15 mouse cellular contexts compared by ENCODE assay signal in genomic region chr3:130633859-130634258, GRCm38 (mm10). TPM values are rescaled to one million over a fixed set of nuclear protein-coding genes. Genes with fewer than 3 reads are reported as not detected.
DNase-seq lines count a peak whose midpoint lies in the region; ATAC-seq and TF ChIP-seq lines count a peak whose summit lies in the region.
"Had no signal": no experiment of that assay in that cellular context is flagged by ENCODE, and none has a peak within 500 bp of the region (broad histone marks: within the 10 kb centered on the region; RNA-seq: fewer than 3 reads in every experiment).

No protein-coding gene starts in this region.

- intact Hi-C loops in heart, adult 2 months (cut with DNase I): no loop called here

- H3K27ac ChIP-seq in heart, adult 2 months: no peak overlapping the region
- no peak overlapping the region for H3K27ac ChIP-seq in heart, embryonic 12.5 days (ENCODE audit: poor library complexity, severe bottlenecking)
- 0 out of 2 replicates have a peak overlapping the region, but pooled peaks have one; percentile 5 for H3K27ac ChIP-seq in lung, postnatal 0 days (ENCODE audit: low read length)
- H3K27ac ChIP-seq in midbrain, embryonic 11.5 days (ENCODE audit: low read depth, low read length): no peak overlapping the region
- H3K27ac ChIP-seq: limb, embryonic 15.5 days had no signal

- H3K9ac ChIP-seq in heart, adult 2 months (ENCODE audit: low read depth, low read length): no peak overlapping the region
- no peak overlapping the region for H3K9ac ChIP-seq in heart, embryonic 12.5 days
- H3K9ac ChIP-seq in lung, postnatal 0 days (replicated peaks; ENCODE audit: low read depth): no peak overlapping the region
- no peak overlapping the region for H3K9ac ChIP-seq in midbrain, embryonic 11.5 days (ENCODE audit: low read length)
- H3K9ac ChIP-seq: limb, embryonic 15.5 days had no signal

- H3K4me2 ChIP-seq in heart, embryonic 12.5 days: no peak overlapping the region
- H3K4me2 ChIP-seq in lung, postnatal 0 days (replicated peaks; ENCODE audit: low read depth, low read length): no peak overlapping the region
- no peak overlapping the region for H3K4me2 ChIP-seq in midbrain, embryonic 11.5 days
- H3K4me2 ChIP-seq: limb, embryonic 15.5 days had no signal

- no peak overlapping the region for H3K4me3 ChIP-seq in heart, adult 2 months
- H3K4me3 ChIP-seq in heart, embryonic 12.5 days: no peak overlapping the region
- no peak overlapping the region for H3K4me3 ChIP-seq in lung, postnatal 0 days (ENCODE audit: low read depth, low read length)
- H3K4me3 ChIP-seq in midbrain, embryonic 11.5 days (ENCODE audit: low read depth, low read length): no peak overlapping the region
- H3K4me3 ChIP-seq: limb, embryonic 15.5 days had no signal

- no peak for TF ChIP-seq CTCF in heart, adult 2 months (IDR thresholded peaks at IDR 0.05)
- TF ChIP-seq CTCF in lung, postnatal 0 days (IDR thresholded peaks at IDR 0.05): peak; percentile 20; the same call in 1 of the 2 replicates

- H3K9me3 ChIP-seq in heart, embryonic 12.5 days (replicated peaks): no peaks in the 10 kb centered on the region
- H3K9me3 ChIP-seq in lung, postnatal 0 days (ENCODE audit: low read length): no peaks in the 10 kb centered on the region
- no peaks in the 10 kb centered on the region for H3K9me3 ChIP-seq in midbrain, embryonic 11.5 days (ENCODE audit: control insufficient read depth, low read length)
- H3K9me3 ChIP-seq: limb, embryonic 15.5 days had no signal

- WGBS in heart, adult 2 months: 49% methylated on average over 5 of the region's 5 CpGs
- 62% methylated on average over 5 of the region's 5 CpGs for WGBS in heart, embryonic 12.5 days
- WGBS in lung, postnatal 0 days: 47% methylated on average over 5 of the region's 5 CpGs
- WGBS in midbrain, embryonic 11.5 days: 82% methylated on average over 5 of the region's 5 CpGs

- no peaks in the 10 kb centered on the region for H3K36me3 ChIP-seq in heart, adult 2 months (ENCODE audit: control insufficient read depth, insufficient read depth, low read length)
- no peaks in the 10 kb centered on the region for H3K36me3 ChIP-seq in heart, embryonic 12.5 days
- H3K36me3 ChIP-seq in lung, postnatal 0 days (ENCODE audit: insufficient read depth, low read length): no peaks in the 10 kb centered on the region
- H3K36me3 ChIP-seq in midbrain, embryonic 11.5 days (ENCODE audit: control insufficient read depth, insufficient read depth, low read length): no peaks in the 10 kb centered on the region
- H3K36me3 ChIP-seq: limb, embryonic 15.5 days had no signal

- no peak for TF ChIP-seq EP300 in heart, adult 2 months (IDR thresholded peaks at IDR 0.05; ENCODE audit: insufficient read depth, low read depth, low read length)
- TF ChIP-seq EP300 in lung, postnatal 0 days (IDR thresholded peaks at IDR 0.05): peak; percentile 55; the same call in 1 of the 2 replicates

- TF ChIP-seq POLR2A in heart, adult 2 months (IDR thresholded peaks at IDR 0.05; ENCODE audit: insufficient read depth, low read depth, low read length): no peak

- no peaks in the 10 kb centered on the region for H3K79me2 ChIP-seq in heart, adult 2 months (replicated peaks; ENCODE audit: control insufficient read depth, insufficient read depth, low read length)

- DNase-seq in cerebellum, adult 18-20 months: peak; percentile 8 to 17
- no peak for DNase-seq in cerebellum, postnatal 14 days
- DNase-seq in heart, adult 2 months: peak; percentile 18 to 27
- peak; percentile 83 for DNase-seq in lung, postnatal 0 days (ENCODE audit: low spot score)
- DNase-seq in lung, postnatal 14 days: no peak
- peak; percentile 40 for DNase-seq in retina, postnatal 1 day
- no peak for DNase-seq in midbrain, embryonic 11.5 days (ENCODE audit: low spot score, missing footprints)

- H3K4me1 ChIP-seq in heart, adult 2 months (ENCODE audit: control insufficient read depth, insufficient read depth, low read length): 0 out of 2 replicates have a peak, but pooled peaks cover 1% of the 10 kb centered on the region
- H3K4me1 ChIP-seq in heart, embryonic 12.5 days (replicated peaks): no peaks in the 10 kb centered on the region
- H3K4me1 ChIP-seq in lung, postnatal 0 days (ENCODE audit: insufficient read depth, low read depth, low read length): no peaks in the 10 kb centered on the region
- no peaks in the 10 kb centered on the region for H3K4me1 ChIP-seq in midbrain, embryonic 11.5 days (ENCODE audit: control insufficient read depth, insufficient read depth, low read length)
- H3K4me1 ChIP-seq: limb, embryonic 15.5 days had no signal

- no peaks in the 10 kb centered on the region for H3K27me3 ChIP-seq in heart, adult 2 months (ENCODE audit: control insufficient read depth, insufficient read depth, low read length)
- H3K27me3 ChIP-seq in heart, embryonic 12.5 days (replicated peaks): no peaks in the 10 kb centered on the region
- H3K27me3 ChIP-seq in lung, postnatal 0 days (replicated peaks; ENCODE audit: insufficient read depth, low read length): no peaks in the 10 kb centered on the region
- no peaks in the 10 kb centered on the region for H3K27me3 ChIP-seq in midbrain, embryonic 11.5 days (ENCODE audit: control insufficient read depth, insufficient read depth, low read length)
- H3K27me3 ChIP-seq: limb, embryonic 15.5 days had no signal

- no peak for ATAC-seq in heart, embryonic 12.5 days (ENCODE audit: insufficient number of reproducible peaks, low FRiP score)
- peak; percentile 74 for ATAC-seq in lung, postnatal 0 days
- no peak for ATAC-seq in midbrain, embryonic 11.5 days (ENCODE audit: low FRiP score)

RNA-seq across cellular contexts. Expression of gene Etnppl, which starts 16.6 kb away (rescaled TPM):
- total RNA-seq in heart, adult 2 months (2021): not detected
- 0.06 TPM in 1 of 2 replicates, not detected in the other for polyA plus RNA-seq in heart, adult 2 months (2012; rRNA removed)
- 0.09 TPM in 1 of 2 replicates, not detected in the other for polyA plus RNA-seq in heart, embryonic 12.5 days (2016; fragmentation: Nextera tagmentation; extraction: Ambion mirVana)
- polyA plus RNA-seq in lung, postnatal 0 days (2015; fragmentation: Nextera tagmentation; extraction: Ambion mirVana): not detected in 2 replicates
- not detected in 2 replicates for polyA plus RNA-seq in midbrain, embryonic 11.5 days (2014; fragmentation: Nextera tagmentation; extraction: Ambion mirVana)
- total RNA-seq: megakaryocyte-erythroid progenitor cell, adult 5-6 weeks had no signal
- polyA plus RNA-seq: brain, embryonic 14.5 days; embryonic facial prominence, embryonic 11.5 days; forebrain, embryonic 11.5 days; heart, embryonic 14.5 days; stomach, embryonic 14.5 days had no signal

Comparison
In these comparisons a context has a peak if more than half of its experiments do, and no peak if none do; other contexts are left out.
1. DNase-seq: peak in cerebellum, adult 18-20 months (2 of 2), heart, adult 2 months (2 of 2), lung, postnatal 0 days (single experiment) and retina, postnatal 1 day (single experiment); none in cerebellum, postnatal 14 days (0 of 2), lung, postnatal 14 days (single experiment) and midbrain, embryonic 11.5 days (single experiment).